Mouse (Mus musculus) stomach, embryonic 16.5 days (tissue): ENCODE data around the gene Wdr54. TPM values are rescaled to one million over a fixed set of nuclear protein-coding genes. Genes with fewer than 3 reads are reported as not detected.

Source experiments
- ATAC-seq: fragments of 200-750 bp; cut with Nextera tagmentation; 2 replicates; pipeline ENCODE4 v1.8.0; 2017; ENCODE audit warnings: moderate number of reproducible peaks, moderate TSS enrichment; ENCODE audit not compliant: insufficient read depth, low FRiP score
- H3K27ac ChIP-seq: fragments of 300-500 bp; sonication (generic); 2 replicates; pipeline ENCODE4 v1.5.1; 2014; ENCODE audit warnings: low read length
- H3K27me3 ChIP-seq: fragments of 300-500 bp; sonication (generic); 2 replicates; pipeline ENCODE4 v1.6.1; 2014; ENCODE audit warnings: low read length, control low read depth, mixed read lengths; ENCODE audit not compliant: control insufficient read depth, insufficient read depth
- H3K36me3 ChIP-seq: fragments of 300-500 bp; sonication (generic); 2 replicates; pipeline ENCODE4 v1.6.1; 2014; ENCODE audit warnings: low read length; ENCODE audit not compliant: control insufficient read depth, insufficient read depth
- H3K4me1 ChIP-seq: fragments of 300-500 bp; sonication (generic); 2 replicates; pipeline ENCODE4 v1.6.1; 2014; ENCODE audit warnings: low read length, control low read depth, mixed read lengths; ENCODE audit not compliant: control insufficient read depth, insufficient read depth
- H3K4me2 ChIP-seq: fragments of 300-500 bp; sonication (generic); 2 replicates; pipeline ENCODE4 v1.6.1; 2014; ENCODE audit warnings: low read depth, low read length, mixed read lengths
- H3K4me3 ChIP-seq: fragments of 300-500 bp; sonication (generic); replicated peaks from 2 replicates; pipeline ENCODE4 v1.5.1; 2014; ENCODE audit warnings: mild to moderate bottlenecking, low read length
- H3K9ac ChIP-seq: fragments of 300-500 bp; sonication (generic); 2 replicates; pipeline ENCODE4 v1.6.1; 2014; ENCODE audit warnings: low read length
- H3K9me3 ChIP-seq: fragments of 300-500 bp; sonication (generic); replicated peaks from 2 replicates; pipeline ENCODE4 v1.6.1; 2016; ENCODE audit warnings: low read length, control low read depth; ENCODE audit not compliant: control insufficient read depth
- WGBS: fragments of 180-500 bp; shearing (Covaris S2); extraction: QIAGEN DNeasy Blood & Tissue Kit; methylation state at CpG from one replicate; pipeline ENCODE4 v1.1.7; 2014; 5-methylcytosine and 5-hydroxymethylcytosine counted together
- polyA plus RNA-seq: library from polyadenylated mRNA; unstranded; fragments of >200 nt; fragmentation: Nextera tagmentation; extraction: Ambion mirVana; gene quantifications from 2 replicates; pipeline ENCODE4 v1.2.1, GENCODE M21; 2015

Gene Wdr54
- polyA plus RNA-seq, 1 experiment from 2014 or later = 4.1 TPM

DNA sequence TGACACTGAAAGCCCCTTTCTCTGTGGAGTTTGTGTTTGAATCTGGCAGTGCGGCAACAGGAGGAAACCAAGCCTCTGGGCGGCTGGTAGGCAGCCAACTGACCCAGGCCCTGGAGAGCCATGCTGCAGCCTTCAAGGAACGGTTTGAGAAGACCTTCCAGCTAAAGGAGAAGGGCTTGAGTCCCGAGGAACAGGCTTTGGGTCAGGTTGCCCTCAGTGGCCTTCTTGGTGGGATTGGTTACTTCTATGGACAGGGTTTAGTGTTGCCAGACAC lies 39.1 kb downstream of the Wdr54 start:
- H3K27ac ChIP-seq = no peak overlapping the region
- no peak overlapping the region for H3K4me2 ChIP-seq

DNA sequence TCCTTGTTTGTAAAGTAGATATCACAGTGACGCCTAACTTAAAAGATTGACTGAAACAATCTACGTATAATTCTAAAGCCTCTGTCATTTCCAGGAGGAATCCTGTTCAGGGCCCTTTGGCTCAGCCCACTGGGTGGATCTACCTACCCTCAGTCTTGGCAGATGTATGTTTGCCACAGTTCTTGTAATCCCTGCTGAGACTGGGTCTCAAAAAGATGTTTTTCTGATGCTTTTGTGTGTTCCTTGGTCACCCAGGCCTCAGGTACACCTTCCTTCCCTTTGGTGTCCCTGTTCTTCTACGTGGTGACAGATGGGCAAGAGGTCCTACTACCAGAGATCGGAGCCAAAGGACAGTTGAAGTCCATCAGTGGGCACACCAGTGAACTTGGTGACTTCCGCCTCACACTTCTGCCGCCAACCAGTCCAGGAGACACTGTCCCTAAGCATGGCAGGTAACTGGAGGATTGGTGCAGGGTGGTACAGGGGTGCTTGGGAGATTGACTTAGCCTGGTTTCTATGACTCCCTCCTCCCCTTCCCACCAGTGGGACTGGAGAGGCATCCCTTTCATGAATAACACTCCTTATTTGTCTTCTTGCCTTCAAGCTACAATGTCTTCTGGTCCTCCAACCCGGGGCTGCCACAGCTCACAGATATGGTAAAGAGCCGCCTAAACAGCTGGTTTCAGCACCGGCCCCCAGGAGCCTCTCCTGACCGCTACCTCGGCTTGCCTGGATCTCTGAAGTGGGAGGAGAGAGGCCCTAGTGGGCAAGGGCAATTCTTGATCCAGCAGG lies 39.6 kb downstream of the Wdr54 start:
- Histone ChIP-seq H3K9me3 (no peaks in the 10 kb centered on the region), H3K36me3 (peaks cover 12% of the 10 kb centered on the region), H3K27ac (no peak overlapping the region), H3K4me3 (peak overlapping the region; percentile 86), H3K4me1 (peaks cover 24% of the 10 kb centered on the region), H3K9ac (peak overlapping the region; percentile 93), H3K4me2 (peak overlapping the region; percentile 90), H3K27me3 (no peaks in the 10 kb centered on the region)
- ATAC-seq = no peak
- 66% methylated on average over 11 of the region's 11 CpGs for WGBS

More for the DNA sequence above, 39.1 kb downstream of the Wdr54 start:
- H3K27me3 ChIP-seq = no peaks in the 10 kb centered on the region
- H3K4me1 ChIP-seq = peaks cover 24% of the 10 kb centered on the region
- no peaks in the 10 kb centered on the region for H3K9me3 ChIP-seq
- H3K9ac ChIP-seq = 0 out of 2 replicates have a peak overlapping the region, but pooled peaks have one; percentile 93
- peaks cover 12% of the 10 kb centered on the region for H3K36me3 ChIP-seq
- H3K4me3 ChIP-seq = no peak overlapping the region
- WGBS = 72% methylated on average over 4 of the region's 4 CpGs
- ATAC-seq = no peak

DNA sequence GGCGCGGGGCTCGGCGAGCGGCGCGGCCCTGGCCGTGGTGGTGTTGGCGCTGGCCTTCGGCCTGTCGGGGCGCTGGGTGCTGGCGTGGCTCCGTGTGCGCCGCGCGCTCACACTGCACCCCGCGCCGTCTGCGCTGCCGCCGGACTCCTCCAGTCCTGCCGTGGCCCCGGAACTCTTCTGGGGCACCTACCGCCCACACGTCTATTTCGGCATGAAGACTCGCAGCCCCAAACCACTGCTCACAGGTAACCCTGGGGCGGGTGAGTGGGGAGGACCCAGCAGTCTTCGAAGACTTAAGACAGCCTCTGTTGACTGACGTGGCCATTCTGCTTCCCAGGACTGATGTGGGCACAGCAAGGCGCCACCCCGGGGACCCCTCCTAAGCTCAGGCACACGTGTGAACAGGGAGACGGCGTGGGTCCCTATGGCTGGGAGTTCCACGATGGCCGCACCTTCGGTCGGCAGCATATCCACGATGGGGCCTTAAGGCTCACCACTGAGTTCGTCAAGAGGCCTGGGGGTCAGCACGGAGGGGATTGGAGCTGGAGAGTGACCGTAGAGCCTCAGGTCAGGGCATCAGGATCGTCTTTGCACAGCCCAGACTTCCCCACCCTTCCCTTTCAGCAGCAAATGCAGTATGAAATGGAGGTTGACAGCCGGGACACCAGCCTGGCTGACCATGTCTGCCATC lies 40.4 kb downstream of the Wdr54 start:
- WGBS = under 1% methylated on average over 42 of the region's 48 CpGs
- Histone ChIP-seq H3K4me1 (peaks cover 24% of the 10 kb centered on the region), H3K27me3 (no peaks in the 10 kb centered on the region), H3K27ac (peak overlapping the region; percentile 88), H3K9me3 (no peaks in the 10 kb centered on the region), H3K9ac (peak overlapping the region; percentile 93), H3K36me3 (peaks cover 12% of the 10 kb centered on the region), H3K4me3 (peak overlapping the region; percentile 86), H3K4me2 (peak overlapping the region; percentile 90)
- ATAC-seq = peak; percentile 16; the same call in 1 of the 2 replicates

DNA sequence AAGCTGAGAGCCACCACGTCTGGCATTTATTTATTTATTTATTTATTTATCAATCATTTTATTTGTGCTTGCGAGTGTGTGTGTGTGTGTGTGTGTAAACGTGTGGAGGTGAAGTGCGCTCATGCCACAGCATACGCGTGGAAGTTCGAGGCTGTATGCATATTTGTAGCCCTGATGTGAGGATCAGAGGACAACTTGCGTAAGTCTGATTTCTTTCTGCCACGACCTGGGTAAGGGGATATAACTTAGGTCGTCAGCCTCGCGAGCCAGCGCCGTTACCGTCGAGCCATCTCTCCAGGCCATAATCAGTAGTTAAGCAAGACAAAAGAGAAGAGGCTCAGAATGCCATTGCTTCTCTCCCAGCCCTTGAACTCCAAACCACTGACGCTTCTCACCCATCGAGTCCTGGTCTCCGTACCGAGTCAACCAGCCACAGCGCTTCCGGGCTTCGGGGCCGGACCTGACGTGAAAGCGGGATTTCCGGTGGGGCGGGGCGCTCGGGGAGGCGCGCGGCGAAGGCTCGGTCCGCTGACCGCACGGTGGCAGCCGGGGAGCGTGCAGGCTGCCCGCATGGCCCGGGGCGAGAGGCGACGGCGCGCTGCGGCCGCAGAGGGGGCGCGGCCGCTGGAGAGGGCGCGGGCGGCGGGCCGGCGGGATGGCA lies 41.1 kb downstream of the Wdr54 start, which contains the start of gene Mogs:
Gene Mogs, plus strand, starts transcription at position 486 of the 661 bp plus-strand sequence.
- no peaks in the 10 kb centered on the region for H3K27me3 ChIP-seq
- H3K4me2 ChIP-seq = peak within 1 kb of the TSS; percentile 90
- peak within 1 kb of the TSS; percentile 86 for H3K4me3 ChIP-seq
- H3K9ac ChIP-seq = peak within 1 kb of the TSS; percentile 93
- peak within 1 kb of the TSS; percentile 88 for H3K27ac ChIP-seq
- under 1% methylated on average over 58 of the region's 58 CpGs for WGBS
- H3K4me1 ChIP-seq = peaks cover 22% of the 10 kb centered on the region
- peak; percentile 93 for ATAC-seq
- peaks cover 12% of the 10 kb centered on the region for H3K36me3 ChIP-seq
- no peaks in the 10 kb centered on the region for H3K9me3 ChIP-seq

DNA sequence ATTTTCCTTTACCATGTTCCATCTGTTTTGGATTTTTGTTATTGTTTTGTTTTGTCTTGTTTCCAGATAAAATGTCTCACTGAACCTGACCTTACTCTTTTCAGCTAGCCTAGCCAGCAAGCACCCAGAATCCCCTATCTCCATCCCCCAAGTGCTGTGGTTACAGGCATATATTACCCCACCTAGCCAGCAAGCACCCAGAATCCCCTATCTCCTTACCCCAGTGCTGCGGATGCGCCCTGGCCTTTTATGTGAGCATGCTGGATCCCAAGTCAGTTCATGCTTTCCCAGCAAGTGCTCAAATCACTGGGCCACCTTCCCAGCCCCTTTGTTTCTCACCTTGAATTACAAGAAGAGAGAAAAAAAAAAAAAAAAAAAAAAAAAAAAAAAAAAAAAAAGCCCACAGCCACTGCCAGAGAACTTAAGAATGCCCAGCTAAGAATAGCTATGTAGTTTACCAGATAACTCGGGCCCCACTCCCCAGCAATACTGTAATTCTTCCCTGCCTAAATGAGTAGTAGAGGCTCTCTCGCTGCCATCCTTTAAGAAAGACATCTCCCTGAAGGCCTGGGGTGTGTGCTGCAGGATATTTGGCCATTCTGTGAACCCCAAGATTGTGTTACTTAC lies 44.6 kb downstream of the Wdr54 start:
- H3K4me1 ChIP-seq = peaks cover 28% of the 10 kb centered on the region
- no peak overlapping the region for H3K4me2 ChIP-seq
- WGBS = 84% methylated on average over 4 of the region's 4 CpGs
- no peaks in the 10 kb centered on the region for H3K9me3 ChIP-seq
- H3K36me3 ChIP-seq = no peaks in the 10 kb centered on the region
- H3K27me3 ChIP-seq = no peaks in the 10 kb centered on the region
- no peak overlapping the region for H3K27ac ChIP-seq
- no peak overlapping the region for H3K4me3 ChIP-seq
- ATAC-seq = no peak
- H3K9ac ChIP-seq = no peak overlapping the region

DNA sequence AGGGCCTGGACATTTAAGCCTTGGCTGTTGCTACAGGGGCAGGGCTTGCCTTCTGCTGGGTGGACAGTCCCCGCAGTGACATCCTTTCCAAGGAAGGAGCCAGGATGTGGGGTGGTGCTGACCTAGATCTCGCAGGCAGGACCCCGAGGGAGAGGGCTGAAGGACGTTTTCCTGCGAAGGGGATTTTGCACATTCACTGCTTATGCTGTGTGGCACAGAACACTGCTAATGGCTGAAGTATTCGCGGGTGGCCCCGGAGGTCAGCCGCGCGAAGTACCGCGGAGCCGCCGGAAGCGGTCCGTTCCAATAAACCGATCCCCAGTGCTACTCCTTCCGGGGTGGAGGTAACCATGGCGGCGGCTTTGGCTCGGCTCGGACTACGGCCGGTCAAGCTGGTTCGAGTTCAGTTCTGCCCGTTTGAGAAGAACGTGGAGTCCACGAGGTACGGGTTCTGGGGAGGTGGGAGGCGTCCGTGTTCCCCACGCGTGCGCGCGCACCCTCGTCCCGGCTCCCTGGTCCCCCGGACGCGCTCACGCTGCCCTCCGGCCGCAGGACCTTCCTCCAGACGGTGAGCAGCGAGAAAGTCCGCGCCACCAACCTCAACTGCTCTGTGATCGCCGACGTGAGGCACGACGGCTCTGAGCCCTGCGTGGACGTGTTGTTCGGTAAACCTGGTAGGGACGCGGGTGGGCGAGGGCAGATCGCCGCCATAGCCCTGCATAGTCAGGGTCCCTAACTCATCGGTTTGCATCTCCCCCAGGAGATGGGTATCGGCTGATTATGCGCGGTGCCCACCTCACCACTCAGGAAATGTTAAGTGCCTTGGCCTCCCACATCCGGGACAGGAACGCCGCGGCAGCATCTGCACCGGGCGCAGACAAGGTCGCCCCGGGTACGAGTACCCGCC lies 47.2 kb downstream of the Wdr54 start, which contains the start of gene Mrpl53:
Gene Mrpl53, plus strand, starts transcription at position 279 of the 907 bp plus-strand sequence.
- Histone ChIP-seq H3K27ac (peak within 1 kb of the TSS; percentile 83), H3K36me3 (no peaks in the 10 kb centered on the region), H3K4me3 (peak within 1 kb of the TSS; percentile 99), H3K9me3 (no peaks in the 10 kb centered on the region), H3K4me1 (peaks cover 20% of the 10 kb centered on the region), H3K27me3 (no peaks in the 10 kb centered on the region), H3K4me2 (peak within 1 kb of the TSS; percentile 91), H3K9ac (peak within 1 kb of the TSS; percentile 97)
- ATAC-seq = peak; percentile 87
- WGBS = under 1% methylated on average over 76 of the region's 76 CpGs

DNA sequence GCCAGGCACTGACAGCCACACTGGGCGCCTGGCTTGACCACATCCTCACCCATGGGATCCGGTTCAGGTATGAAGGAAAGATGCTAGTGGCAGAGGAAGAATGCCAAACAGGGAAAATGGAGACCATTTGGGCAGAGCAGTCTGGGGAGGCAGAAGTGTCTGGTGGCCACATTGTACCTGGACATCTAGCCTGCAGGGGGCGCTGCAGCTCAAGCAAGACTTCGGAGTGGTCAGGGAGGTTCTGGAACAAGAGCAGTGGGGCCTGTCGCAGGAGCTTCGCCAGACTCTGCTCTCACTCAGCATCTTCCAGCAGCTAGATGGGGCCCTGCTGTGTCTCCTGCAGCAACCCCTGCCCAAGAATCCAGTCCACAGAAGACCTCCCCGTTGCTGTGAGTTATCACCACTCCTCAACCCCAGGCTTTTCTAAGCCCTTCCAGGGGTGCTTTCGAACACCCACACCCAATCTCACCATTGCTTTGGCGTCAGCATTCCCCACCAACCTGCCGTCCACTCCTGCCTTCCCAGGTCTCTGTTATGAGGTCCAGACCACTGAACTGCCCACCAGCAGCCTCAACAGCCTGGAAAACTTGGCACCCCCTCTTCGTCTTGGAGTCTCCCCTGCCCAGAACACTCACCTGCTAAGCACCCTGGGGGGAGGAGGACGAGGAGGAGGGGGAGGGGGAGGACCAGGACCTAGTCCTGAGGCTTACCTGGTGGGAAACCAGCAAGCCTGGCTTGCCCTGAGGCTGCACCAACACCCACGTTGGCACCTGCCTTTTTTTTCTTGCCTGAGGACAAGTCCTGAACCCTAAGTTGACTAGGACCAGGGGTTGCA lies 48.4 kb downstream of the Wdr54 start:
- H3K9me3 ChIP-seq = no peaks in the 10 kb centered on the region
- no peaks in the 10 kb centered on the region for H3K36me3 ChIP-seq
- peaks cover 27% of the 10 kb centered on the region for H3K4me1 ChIP-seq
- H3K4me3 ChIP-seq = peak overlapping the region; percentile 99; the same call in 1 of the 2 replicates
- H3K4me2 ChIP-seq = peak overlapping the region; percentile 91
- no peak for ATAC-seq
- no peaks in the 10 kb centered on the region for H3K27me3 ChIP-seq
- H3K27ac ChIP-seq = peak overlapping the region; percentile 83; the same call in 1 of the 2 replicates
- peak overlapping the region; percentile 97 for H3K9ac ChIP-seq
- WGBS = 36% methylated on average over 13 of the region's 13 CpGs
